Mouse (Mus musculus) embryonic fibroblast, embryonic 13.5 days (primary cell): Measurements from ENCODE around the gene Klc3. TPM values are rescaled to one million over a fixed set of nuclear protein-coding genes. Genes with fewer than 3 reads are reported as not detected.

ENCODE experiments used
- H3K27ac ChIP-seq: 2 replicates; pipeline ENCODE4 v1.5.1; 2012; ENCODE audit warnings: low read length, control low read depth, inconsistent platforms; ENCODE audit not compliant: insufficient read depth
- H3K4me1 ChIP-seq: 2 replicates; pipeline ENCODE4 v1.6.1; 2011; ENCODE audit warnings: low read length; ENCODE audit not compliant: control insufficient read depth, insufficient read depth
- H3K4me3 ChIP-seq: 2 replicates; pipeline ENCODE4 v1.5.1; 2011; ENCODE audit warnings: mild to moderate bottlenecking, control low read depth, low read length; ENCODE audit not compliant: insufficient read depth
- CTCF ChIP-seq: IDR thresholded peaks from 2 replicates; pipeline ENCODE4 v1.5.1; 2011; ENCODE audit warnings: mild to moderate bottlenecking, control low read depth, low read length, moderate library complexity, borderline replicate concordance; ENCODE audit not compliant: insufficient read depth
- POLR2A ChIP-seq: IDR thresholded peaks from 2 replicates; pipeline ENCODE4 v1.6.1; 2011; ENCODE audit warnings: low read depth, mild to moderate bottlenecking, control low read depth, low read length, moderate library complexity
- polyA plus RNA-seq: library from polyadenylated mRNA; stranded (reverse); fragments of >200 nt; gene quantifications from 2 replicates; pipeline ENCODE4 v1.2.4, GENCODE M21; 2011; ENCODE audit warnings: low read depth; ENCODE audit not compliant: missing spikeins, insufficient read length

The Klc3 gene
- polyA plus RNA-seq, 1 experiment = 5.3 TPM

DNA sequence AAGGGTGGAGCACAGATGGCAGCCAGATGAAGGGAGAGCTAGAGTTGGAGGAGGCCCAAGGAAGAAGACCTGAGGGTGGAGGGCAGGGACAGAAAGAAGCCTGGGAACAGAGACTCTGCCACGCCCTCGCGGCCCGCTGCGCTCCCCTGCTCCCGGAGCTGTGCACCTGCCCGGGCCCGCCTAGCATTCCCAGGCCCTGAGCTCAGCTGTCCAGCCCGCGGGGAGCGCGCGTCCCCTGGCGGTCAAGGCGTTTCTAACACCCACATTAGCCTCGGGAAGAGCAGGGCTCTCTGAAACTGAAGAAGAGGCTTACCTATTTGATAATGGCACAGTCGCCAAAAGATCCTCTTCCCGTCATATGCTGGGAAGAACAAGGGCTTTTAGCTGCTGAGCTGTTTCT lies 40.0 kb downstream of the Klc3 start:
- no peaks in the 10 kb centered on the region; the same call in 1 of the 2 replicates for H3K4me1 ChIP-seq
- no peak overlapping the region for H3K27ac ChIP-seq
- H3K4me3 ChIP-seq = no peak overlapping the region
- TF ChIP-seq POLR2A = no peak
- TF ChIP-seq CTCF = peak; percentile 87

DNA sequence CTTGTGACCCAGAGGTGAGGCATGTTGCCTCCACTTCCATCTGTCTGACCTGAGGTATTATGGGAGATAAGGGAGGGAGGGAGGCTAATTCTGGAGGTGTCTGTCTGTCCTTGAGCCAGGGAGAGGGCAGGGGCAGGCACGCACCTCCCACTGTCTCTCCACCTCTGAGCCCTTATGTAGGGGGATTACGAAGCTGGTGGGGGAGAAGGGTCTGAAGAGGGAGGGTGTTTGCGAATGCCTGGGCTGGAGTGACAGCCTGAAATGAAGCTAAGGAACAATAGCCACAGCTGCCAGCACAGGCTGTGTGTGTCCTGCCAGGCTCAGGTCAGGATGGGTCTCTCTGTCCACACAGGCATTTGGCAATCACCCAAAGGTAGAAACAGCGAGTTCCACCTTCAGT lies 41.6 kb downstream of the Klc3 start:
- no peak overlapping the region for H3K27ac ChIP-seq
- TF ChIP-seq CTCF = no peak
- TF ChIP-seq POLR2A = no peak
- peak overlapping the region; percentile 72 for H3K4me3 ChIP-seq

DNA sequence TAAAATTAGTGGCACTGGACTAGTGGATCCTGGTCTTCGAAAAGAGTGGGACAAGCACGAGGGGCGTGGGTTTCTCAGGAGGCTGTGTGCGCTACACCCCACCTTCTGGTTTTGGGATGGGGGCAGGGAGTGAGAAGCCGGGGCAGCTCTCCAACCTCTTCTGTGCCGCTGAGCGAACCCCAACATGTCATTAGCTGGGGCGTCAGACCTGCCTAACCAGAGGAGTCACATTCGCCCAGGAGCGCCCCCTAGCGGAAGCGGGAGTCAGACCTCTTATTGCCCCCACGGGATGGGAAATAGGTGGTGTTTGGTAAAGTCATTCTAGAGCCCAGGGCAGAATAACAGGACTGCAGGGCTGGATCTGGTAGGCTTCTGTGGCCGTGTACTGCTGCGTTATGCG lies 42.2 kb downstream of the Klc3 start:
- TF ChIP-seq CTCF (peak; percentile 71), POLR2A (no peak)
- Histone ChIP-seq H3K27ac (peak overlapping the region; percentile 13; the same call in 1 of the 2 replicates), H3K4me1 (peaks cover 2% of the 10 kb centered on the region)

More for the DNA sequence above, 41.6 kb downstream of the Klc3 start:
- peaks cover 2% of the 10 kb centered on the region for H3K4me1 ChIP-seq

DNA sequence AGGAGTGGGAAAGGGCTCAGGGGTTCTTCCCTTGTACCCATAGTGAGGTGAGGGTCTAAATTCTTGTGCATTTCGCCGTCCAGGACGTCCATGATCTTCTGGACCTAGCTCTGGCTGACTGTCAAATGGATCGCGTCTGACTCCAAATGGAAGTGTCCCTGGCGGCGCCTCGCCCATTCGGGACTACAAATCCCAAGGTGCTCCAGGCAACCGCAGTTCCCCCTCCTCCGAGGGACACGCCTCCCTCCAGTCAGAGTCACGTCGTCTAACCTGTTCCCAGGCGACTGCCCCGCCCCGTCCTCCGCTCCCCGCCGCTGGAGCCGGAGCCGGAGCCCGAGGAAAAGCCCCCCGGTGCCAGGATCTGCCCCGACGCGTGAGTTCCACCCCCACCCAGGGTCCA lies 43.0 kb downstream of the Klc3 start:
- TF ChIP-seq CTCF (no peak), POLR2A (peak; percentile 55)
- peak overlapping the region; percentile 90 for H3K27ac ChIP-seq
- H3K4me3 ChIP-seq = peak overlapping the region; percentile 72
- peaks cover 2% of the 10 kb centered on the region for H3K4me1 ChIP-seq

More for the DNA sequence above, 42.2 kb downstream of the Klc3 start:
- H3K4me3 ChIP-seq = peak overlapping the region; percentile 72

DNA sequence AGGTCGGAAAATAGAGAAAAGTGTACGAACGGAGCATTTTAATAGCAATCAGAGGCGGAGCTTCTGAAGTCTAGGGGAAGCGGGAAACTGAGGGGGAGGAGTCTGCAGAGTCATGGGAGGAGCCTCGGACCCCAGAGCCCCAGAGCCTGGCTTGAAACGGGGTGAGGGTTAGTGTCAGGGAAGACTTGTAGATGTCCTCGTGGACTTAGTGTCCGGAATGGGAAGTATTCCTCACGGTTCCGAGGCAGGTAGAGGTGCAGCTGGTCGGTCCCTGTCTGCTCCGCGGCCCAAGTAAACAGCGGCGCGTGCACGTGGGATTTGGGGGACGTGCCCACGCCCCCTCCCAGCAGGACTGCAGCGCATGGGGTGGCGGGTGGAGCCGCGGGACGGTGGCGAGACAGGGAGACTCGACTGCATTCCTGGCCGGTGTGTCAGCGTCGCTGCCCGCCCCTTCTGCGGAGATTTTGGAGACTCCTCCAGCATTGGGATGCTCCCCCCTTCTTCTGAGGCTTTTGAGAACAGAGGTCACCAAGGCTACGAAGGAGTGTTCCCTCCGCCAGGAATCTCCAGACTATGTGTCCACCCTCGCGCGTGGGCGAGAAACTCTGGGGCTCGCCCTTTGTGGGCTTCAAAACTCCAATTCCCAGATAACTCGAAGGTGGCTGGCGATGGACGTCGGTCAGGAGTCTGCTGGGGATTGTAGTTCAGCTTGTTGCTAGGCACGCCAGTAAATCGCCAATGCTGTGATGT lies 43.8 kb downstream of the Klc3 start:
- peak; percentile 67 for TF ChIP-seq POLR2A
- TF ChIP-seq CTCF = no peak
- Histone ChIP-seq H3K4me1 (peaks cover 2% of the 10 kb centered on the region), H3K27ac (peak overlapping the region; percentile 90), H3K4me3 (peak overlapping the region; percentile 52)

DNA sequence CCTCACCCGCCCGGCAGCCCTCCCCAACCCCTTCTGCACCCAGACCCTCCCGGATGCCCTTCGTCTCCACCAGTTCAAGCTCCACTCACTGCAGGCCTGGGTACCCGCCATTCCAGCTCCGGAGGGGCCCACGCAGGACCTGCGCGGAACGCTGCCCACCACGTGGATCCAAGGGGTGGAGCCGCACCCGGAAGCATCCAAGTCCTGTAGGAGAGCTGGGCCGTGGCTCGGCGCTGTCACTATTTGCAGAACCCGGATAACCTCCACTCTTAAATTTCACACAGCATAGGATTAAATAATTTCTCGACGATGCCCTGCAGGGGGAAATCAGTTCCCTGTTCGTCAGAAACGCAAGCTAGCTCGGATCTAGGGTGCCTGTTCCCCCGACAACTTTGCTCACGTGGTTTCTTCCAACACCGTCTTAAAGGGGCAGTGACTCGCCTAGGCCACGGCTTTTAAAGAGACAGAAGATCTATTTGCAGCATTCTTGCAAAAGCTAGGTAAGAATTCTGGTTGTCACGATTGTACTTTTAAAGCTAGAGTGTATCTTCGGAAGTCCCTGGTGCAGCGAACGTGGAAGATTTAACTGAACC lies 44.5 kb downstream of the Klc3 start, which contains the start of the genes Cd3eap and Ppp1r13l:
Gene Cd3eap (minus strand): TSS at position 185 of the 593 bp plus-strand sequence.
Gene Ppp1r13l (plus strand): TSS at position 451 of the 593 bp plus-strand sequence.
- H3K4me3 ChIP-seq = peak within 1 kb of the TSS; percentile 52
- peak within 1 kb of the TSS; percentile 90 for H3K27ac ChIP-seq
- no peak for TF ChIP-seq CTCF
- TF ChIP-seq POLR2A = peak; percentile 77
- H3K4me1 ChIP-seq = peaks cover 2% of the 10 kb centered on the region

DNA sequence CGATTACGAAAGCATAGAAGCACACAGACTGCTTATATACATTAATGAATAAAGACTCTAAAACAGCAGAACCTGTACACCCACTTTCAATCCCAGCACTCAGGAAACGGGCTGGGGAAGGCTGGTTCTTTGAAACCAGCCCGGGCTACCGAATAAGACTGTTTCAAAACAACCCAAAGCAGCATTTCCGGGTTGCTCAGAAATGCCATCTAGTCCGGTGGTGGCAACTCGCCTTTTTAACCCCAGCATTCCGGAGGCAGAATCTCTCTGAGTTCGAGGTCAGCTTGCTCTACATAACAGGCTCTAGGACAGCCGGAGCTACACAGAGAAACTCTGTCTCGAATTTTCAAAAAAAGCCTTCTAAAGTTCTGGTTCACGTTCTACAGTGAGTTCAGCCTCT lies 45.3 kb downstream of the Klc3 start:
- peak overlapping the region; percentile 52 for H3K4me3 ChIP-seq
- no peak overlapping the region for H3K27ac ChIP-seq

DNA sequence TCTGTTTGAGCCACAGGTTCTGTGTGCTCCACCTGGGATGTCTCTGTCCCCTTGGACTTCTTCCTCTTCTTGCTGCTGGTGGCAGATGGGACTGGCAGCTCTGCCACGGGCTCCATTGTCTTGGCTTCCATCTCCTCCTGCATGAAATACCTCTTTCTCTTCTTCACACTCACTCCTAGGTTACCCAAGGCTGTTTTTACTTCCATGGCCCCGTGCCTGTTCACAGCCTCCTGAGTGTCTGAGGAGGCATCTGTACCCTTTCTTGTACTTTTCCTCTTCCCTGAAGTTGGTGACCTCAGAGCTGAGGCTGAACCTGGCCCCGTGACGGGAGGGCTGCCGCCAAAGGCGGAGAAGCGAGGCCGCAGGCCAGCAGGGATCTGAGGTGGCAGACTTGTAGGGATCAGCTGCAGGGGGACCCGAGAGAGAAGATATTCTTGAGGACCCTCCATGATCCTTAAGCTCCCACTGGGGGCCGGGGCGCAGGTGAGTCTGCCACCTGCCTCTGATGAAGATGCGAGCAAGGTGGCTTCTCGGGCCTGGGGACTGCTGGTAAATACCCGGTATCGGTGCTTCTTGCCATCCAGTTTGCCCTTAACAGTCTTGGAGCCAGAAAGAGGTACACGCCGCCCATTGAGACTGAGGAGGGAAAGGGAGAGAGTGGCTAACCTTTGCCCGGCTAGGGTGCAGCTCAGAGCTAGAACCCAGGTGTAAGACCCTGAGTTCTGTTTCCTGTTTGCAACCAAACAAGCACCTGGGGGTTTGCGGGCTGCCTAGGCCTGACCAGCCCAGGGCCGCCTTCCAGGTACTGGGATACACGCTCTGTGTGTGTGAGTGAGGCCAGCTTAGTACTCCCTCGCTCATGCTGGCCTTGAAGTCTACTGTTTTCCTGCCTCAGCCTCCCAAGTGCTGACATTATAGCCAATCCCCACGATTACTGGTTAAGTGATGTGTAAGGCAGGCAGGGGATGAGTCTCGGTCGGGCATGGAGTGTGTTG lies 46.2 kb downstream of the Klc3 start:
- TF ChIP-seq POLR2A = no peak
- TF ChIP-seq CTCF = no peak
- H3K4me3 ChIP-seq = peak overlapping the region; percentile 52
- H3K27ac ChIP-seq = no peak overlapping the region
- H3K4me1 ChIP-seq = peaks cover 2% of the 10 kb centered on the region

More for the DNA sequence above, 45.3 kb downstream of the Klc3 start:
- no peak for TF ChIP-seq CTCF
- TF ChIP-seq POLR2A = no peak
- H3K4me1 ChIP-seq = peaks cover 2% of the 10 kb centered on the region

DNA sequence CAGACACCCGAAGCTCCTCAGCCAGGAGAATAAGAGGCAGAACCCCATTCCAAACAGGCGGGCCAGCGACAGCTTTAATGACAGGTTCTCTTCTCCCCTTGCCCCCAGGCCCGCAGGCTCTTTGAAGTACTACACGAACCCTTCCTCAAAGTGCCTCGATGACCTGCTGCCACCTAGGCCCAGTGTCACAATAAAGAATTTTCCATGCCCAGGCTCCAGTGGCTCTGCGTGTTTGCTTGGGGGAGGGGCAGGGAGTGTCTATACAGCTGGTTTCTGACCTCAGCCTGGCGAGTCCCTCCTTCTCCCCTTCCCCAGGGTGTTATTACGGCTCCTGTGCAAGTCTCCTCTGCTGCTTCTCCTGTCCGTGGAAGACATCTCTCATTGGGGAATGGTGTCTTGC lies 47.6 kb downstream of the Klc3 start:
- no peak overlapping the region for H3K4me3 ChIP-seq
- H3K4me1 ChIP-seq = peaks cover 2% of the 10 kb centered on the region
- no peak overlapping the region for H3K27ac ChIP-seq
- no peak for TF ChIP-seq POLR2A
- TF ChIP-seq CTCF = no peak
